22 mouse cellular contexts compared by ENCODE assay signal in genomic region chr6:136986718-136987117, GRCm38 (mm10). TPM values are rescaled to one million over a fixed set of nuclear protein-coding genes. Genes with fewer than 3 reads are reported as not detected.
A peak's percentile ranks its signal among the peaks of the same experiment; 100 is the strongest.
DNase-seq lines count a peak whose midpoint lies in the region; ATAC-seq lines count a peak whose summit lies in the region.
"Had no signal": no experiment of that assay in that cellular context is flagged by ENCODE, and none has a peak within 500 bp of the region (broad histone marks: within the 10 kb centered on the region; RNA-seq: fewer than 3 reads in every experiment).

No protein-coding gene starts in this region.

- no peak overlapping the region for H3K4me3 ChIP-seq in hindbrain, embryonic 13.5 days
- H3K4me3 ChIP-seq in hindbrain, embryonic 12.5 days: no peak overlapping the region
- H3K4me3 ChIP-seq in midbrain, embryonic 13.5 days (replicated peaks): no peak overlapping the region
- H3K4me3 ChIP-seq in midbrain, embryonic 10.5 days: no peak overlapping the region
- H3K4me3 ChIP-seq: forebrain, embryonic 10.5 days; heart, embryonic 12.5 days; liver, embryonic 13.5 days; megakaryocyte, embryonic 14.5 days; neural tube, embryonic 12.5 days had no signal

- ATAC-seq in hindbrain, embryonic 13.5 days (ENCODE audit: low FRiP score): 0 out of 2 replicates have a peak, but pooled peaks have one; percentile 23
- no peak for ATAC-seq in hindbrain, embryonic 12.5 days (ENCODE audit: low FRiP score)
- ATAC-seq in midbrain, embryonic 13.5 days: peak; percentile 51; the same call in 1 of the 2 replicates

- no peak overlapping the region for H3K9ac ChIP-seq in hindbrain, embryonic 13.5 days
- H3K9ac ChIP-seq in hindbrain, embryonic 12.5 days: no peak overlapping the region
- no peak overlapping the region for H3K9ac ChIP-seq in midbrain, embryonic 13.5 days (replicated peaks)
- H3K9ac ChIP-seq: heart, embryonic 12.5 days; liver, embryonic 13.5 days; neural tube, embryonic 12.5 days had no signal

- no peak for DNase-seq in midbrain, embryonic 10.5 days (ENCODE audit: low spot score)
- DNase-seq in ES-CJ7 (ENCODE audit: low read depth, low spot score): peak; percentile 57
- peak; percentile 62 for DNase-seq in ZHBTc4 (ENCODE audit: low read depth, low spot score)
- no peak for DNase-seq in c-Kit-positive CD71-positive TER-119-positive erythroid progenitor cells, embryonic 14.5 days (ENCODE audit: low spot score)
- DNase-seq in urinary bladder, adult 2 months (ENCODE audit: low spot score): no peak
- DNase-seq: adrenal gland, postnatal 25 days; cerebellum, adult 11-12 months; cerebellum, postnatal 10 days; gastrocnemius, postnatal 25 days; heart, adult 18-20 months; heart, postnatal 10 days; kidney, postnatal 25 days; liver, embryonic 13.5 days; lung, adult 2 months; lung, postnatal 36 days had no signal

- H3K27me3 ChIP-seq in hindbrain, embryonic 13.5 days: no peaks in the 10 kb centered on the region
- no peaks in the 10 kb centered on the region for H3K27me3 ChIP-seq in hindbrain, embryonic 12.5 days
- H3K27me3 ChIP-seq in midbrain, embryonic 13.5 days: no peaks in the 10 kb centered on the region
- no peaks in the 10 kb centered on the region for H3K27me3 ChIP-seq in midbrain, embryonic 10.5 days (ENCODE audit: low read depth, poor library complexity, severe bottlenecking)
- H3K27me3 ChIP-seq: heart, embryonic 12.5 days; liver, embryonic 13.5 days; neural tube, embryonic 12.5 days had no signal

- no peaks in the 10 kb centered on the region for H3K9me3 ChIP-seq in hindbrain, embryonic 13.5 days
- no peaks in the 10 kb centered on the region for H3K9me3 ChIP-seq in hindbrain, embryonic 12.5 days (replicated peaks)
- H3K9me3 ChIP-seq in midbrain, embryonic 13.5 days: no peaks in the 10 kb centered on the region
- no peaks in the 10 kb centered on the region for H3K9me3 ChIP-seq in midbrain, embryonic 10.5 days (replicated peaks)
- H3K9me3 ChIP-seq: forebrain, embryonic 10.5 days; heart, embryonic 12.5 days; liver, embryonic 13.5 days; megakaryocyte, embryonic 14.5 days; neural tube, embryonic 12.5 days had no signal

- H3K36me3 ChIP-seq in hindbrain, embryonic 13.5 days: no peaks in the 10 kb centered on the region
- H3K36me3 ChIP-seq in hindbrain, embryonic 12.5 days: no peaks in the 10 kb centered on the region
- no peaks in the 10 kb centered on the region for H3K36me3 ChIP-seq in midbrain, embryonic 13.5 days
- H3K36me3 ChIP-seq in midbrain, embryonic 10.5 days: no peaks in the 10 kb centered on the region
- H3K36me3 ChIP-seq: forebrain, embryonic 10.5 days; heart, embryonic 12.5 days; liver, embryonic 13.5 days; neural tube, embryonic 12.5 days had no signal

- 57% methylated on average over 11 of the region's 11 CpGs for WGBS in hindbrain, embryonic 13.5 days
- 66% methylated on average over 11 of the region's 11 CpGs for WGBS in hindbrain, embryonic 12.5 days
- 60% methylated on average over 11 of the region's 11 CpGs for WGBS in midbrain, embryonic 13.5 days
- WGBS in midbrain, embryonic 10.5 days: 72% methylated on average over 11 of the region's 11 CpGs

- no peak overlapping the region for H3K27ac ChIP-seq in hindbrain, embryonic 13.5 days
- no peak overlapping the region for H3K27ac ChIP-seq in hindbrain, embryonic 12.5 days
- no peak overlapping the region for H3K27ac ChIP-seq in midbrain, embryonic 13.5 days
- H3K27ac ChIP-seq in midbrain, embryonic 10.5 days (replicated peaks): no peak overlapping the region
- H3K27ac ChIP-seq: forebrain, embryonic 10.5 days; liver, embryonic 13.5 days; neural tube, embryonic 12.5 days had no signal

- H3K4me2 ChIP-seq in hindbrain, embryonic 13.5 days: 0 out of 2 replicates have a peak overlapping the region, but pooled peaks have one; percentile 4
- H3K4me2 ChIP-seq in hindbrain, embryonic 12.5 days (replicated peaks): no peak overlapping the region
- no peak overlapping the region for H3K4me2 ChIP-seq in midbrain, embryonic 13.5 days (replicated peaks)
- H3K4me2 ChIP-seq: liver, embryonic 13.5 days; neural tube, embryonic 12.5 days had no signal

- 0 out of 2 replicates have a peak, but pooled peaks cover 10% of the 10 kb centered on the region for H3K4me1 ChIP-seq in hindbrain, embryonic 13.5 days (replicated peaks)
- peaks cover 6% of the 10 kb centered on the region; the same call in 1 of the 2 replicates for H3K4me1 ChIP-seq in hindbrain, embryonic 12.5 days
- H3K4me1 ChIP-seq in midbrain, embryonic 13.5 days (replicated peaks): 0 out of 2 replicates have a peak, but pooled peaks cover 13% of the 10 kb centered on the region
- peaks cover 9% of the 10 kb centered on the region for H3K4me1 ChIP-seq in midbrain, embryonic 10.5 days
- H3K4me1 ChIP-seq: heart, embryonic 12.5 days; megakaryocyte, embryonic 14.5 days; neural tube, embryonic 12.5 days had no signal

RNA-seq across cellular contexts. Expression of gene Arhgdib, which starts 45.0 kb away (rescaled TPM):
- polyA plus RNA-seq in hindbrain, embryonic 13.5 days (2015; fragmentation: Nextera tagmentation; extraction: Ambion mirVana): 16.7 and 19.2 TPM in 2 replicates
- 27.7 and 29.0 TPM in 2 replicates for polyA plus RNA-seq in hindbrain, embryonic 12.5 days (2016; fragmentation: Nextera tagmentation; extraction: Ambion mirVana)
- 12.0 and 13.0 TPM in 2 replicates for polyA plus RNA-seq in midbrain, embryonic 13.5 days (2015; fragmentation: Nextera tagmentation; extraction: Ambion mirVana)
- 25.0 and 26.0 TPM in 2 replicates for polyA plus RNA-seq in midbrain, embryonic 10.5 days (2016; fragmentation: Nextera tagmentation; extraction: Ambion mirVana)
- polyA plus RNA-seq in urinary bladder, adult 2 months (2012; rRNA removed): 141 and 144 TPM in 2 replicates

Comparison
In these comparisons a context has a peak if more than half of its experiments do, and no peak if none do; other contexts are left out.
1. DNase-seq: peak in ES-CJ7 (single experiment) and ZHBTc4 (single experiment); none in midbrain, embryonic 10.5 days (single experiment), c-Kit-positive CD71-positive TER-119-positive erythroid progenitor cells, embryonic 14.5 days (single experiment) and urinary bladder, adult 2 months (single experiment).